Mouse (Mus musculus): ENCODE results near the gene Sema6c.
"Not testable (repeated sequence)": the region's sequence is repeated elsewhere in the genome, so short reads cannot be mapped to it uniquely, and the experiment has no call there.

The Sema6c gene

GRCm38 (mm10) chr3:95184796-95185577, 24.7 kb downstream of the Sema6c start:
- DNase-seq (ENCODE audit: low spot score in 2 of 2) = no peak

DNA sequence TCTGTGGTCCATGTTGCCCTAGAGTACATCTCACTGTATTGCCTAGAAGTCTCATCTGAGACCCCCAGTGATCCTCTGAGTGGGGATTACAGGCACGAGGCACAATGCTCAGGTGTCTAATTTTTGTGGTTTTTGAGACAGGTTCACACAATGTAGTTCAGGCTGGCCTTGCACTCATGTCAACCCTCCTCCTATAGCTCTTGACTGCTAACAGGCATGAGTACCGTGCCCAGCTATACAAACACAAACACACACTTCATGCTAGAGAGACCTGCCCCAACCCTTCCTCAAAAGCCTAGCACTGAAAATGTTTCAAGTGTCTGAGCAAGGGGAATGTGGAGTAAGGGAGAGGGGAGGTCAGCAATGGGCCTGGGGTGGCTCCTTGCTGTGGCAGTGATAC, 25.8 kb downstream of the Sema6c start:
- no peak for DNase-seq (ENCODE audit: low spot score in 2 of 2)

GRCm38 (mm10) chr3:95186888-95187287, 26.6 kb downstream of the Sema6c start:
- no peak for DNase-seq (ENCODE audit: low spot score in 2 of 2)

DNA sequence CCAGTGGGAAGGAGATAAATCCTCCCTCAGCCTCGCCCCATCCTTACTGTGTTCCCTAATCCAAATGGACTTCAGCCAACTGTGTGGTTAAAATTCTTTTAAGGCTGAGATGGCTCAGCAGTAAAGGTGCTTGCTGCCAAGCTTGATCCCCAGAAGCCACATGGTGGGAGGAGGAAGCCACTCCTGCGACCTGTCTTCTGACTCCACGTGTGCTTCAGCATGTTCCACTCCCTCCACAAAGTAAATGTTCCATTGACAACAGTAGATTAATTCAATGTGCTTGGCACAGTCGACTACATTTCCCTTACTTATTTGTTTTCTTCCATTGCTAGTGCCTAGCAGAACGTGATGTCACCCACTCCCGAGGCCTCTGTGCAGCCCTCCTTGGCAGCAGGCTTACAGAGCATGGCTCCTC, 34.5 kb downstream of the Sema6c start:
- no peak for DNase-seq (ENCODE audit: low spot score in 2 of 2)

- DNase-seq (ENCODE audit: low spot score in 2 of 2) = no peak
Measured at GRCm38 (mm10) chr3:95195772-95196171, 35.5 kb downstream of the Sema6c start.

DNA sequence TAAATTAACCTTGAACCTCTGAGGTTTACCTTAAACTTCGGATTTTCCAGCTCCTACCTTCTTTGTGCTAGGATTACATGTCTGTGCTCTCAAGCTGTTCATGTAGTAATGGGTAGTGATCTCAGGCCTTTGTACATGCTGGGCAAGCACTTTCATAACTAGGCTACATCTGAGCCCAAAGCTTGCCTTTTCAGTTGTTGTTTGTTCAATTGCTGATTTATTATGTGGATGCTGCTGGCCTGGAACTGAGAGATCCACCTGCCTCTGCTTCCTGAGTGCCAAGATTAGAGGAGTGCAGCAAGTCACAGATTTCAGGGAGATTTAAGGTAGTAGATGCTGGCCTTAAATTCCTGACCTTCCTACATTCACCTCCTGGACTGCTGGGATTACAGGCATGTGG, 38.8 kb downstream of the Sema6c start:
- no peak for DNase-seq (ENCODE audit: low spot score in 2 of 2)

DNA sequence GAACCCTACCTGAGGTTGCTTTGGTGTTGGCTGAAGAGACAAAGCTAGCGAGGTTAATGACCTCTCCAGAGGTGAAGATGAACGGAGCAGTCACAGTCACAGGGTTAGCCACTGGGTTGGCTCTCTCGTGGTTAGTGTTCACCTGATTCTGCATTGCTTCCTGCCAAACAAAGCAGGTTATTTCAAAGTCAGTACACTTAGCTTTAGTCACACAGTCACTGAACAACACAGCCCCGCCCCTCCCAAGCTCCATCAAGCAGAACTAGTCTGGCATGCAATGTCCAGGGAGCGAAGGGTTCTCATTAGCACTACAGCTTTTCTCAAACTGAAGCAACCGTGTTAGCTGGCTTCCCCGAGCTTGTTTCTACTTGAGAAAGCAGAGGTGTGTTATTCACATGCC, 39.9 kb downstream of the Sema6c start:
- DNase-seq (ENCODE audit: low spot score in 2 of 2) = no peak

DNA sequence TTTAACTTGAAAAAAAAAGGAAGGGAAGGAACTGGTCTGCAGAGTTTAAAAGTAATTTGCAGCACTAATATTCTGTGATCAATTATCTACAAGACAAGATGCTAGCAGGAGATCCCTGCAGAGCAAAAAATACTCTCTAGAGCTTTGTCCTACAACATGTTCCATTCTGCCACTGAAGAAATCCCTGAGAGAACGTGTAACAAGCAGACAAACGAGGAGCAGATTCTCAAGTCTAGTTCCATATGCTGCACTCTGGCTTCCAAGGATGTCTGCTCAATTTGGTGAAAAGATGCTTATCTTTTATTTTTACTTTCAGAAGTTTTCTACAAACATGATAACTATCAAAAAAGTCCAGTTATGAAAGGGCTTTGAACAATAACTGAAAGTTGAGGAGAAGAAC, 40.3 kb downstream of the Sema6c start:
- no peak for DNase-seq (ENCODE audit: low spot score in 2 of 2)

- DNase-seq (ENCODE audit: low spot score in 2 of 2) = no peak
Measured at GRCm38 (mm10) chr3:95203880-95204279, 43.6 kb downstream of the Sema6c start.

- DNase-seq (ENCODE audit: low spot score in 2 of 2) = no peak
Measured at GRCm38 (mm10) chr3:95208286-95208685, 48.0 kb downstream of the Sema6c start.

DNA sequence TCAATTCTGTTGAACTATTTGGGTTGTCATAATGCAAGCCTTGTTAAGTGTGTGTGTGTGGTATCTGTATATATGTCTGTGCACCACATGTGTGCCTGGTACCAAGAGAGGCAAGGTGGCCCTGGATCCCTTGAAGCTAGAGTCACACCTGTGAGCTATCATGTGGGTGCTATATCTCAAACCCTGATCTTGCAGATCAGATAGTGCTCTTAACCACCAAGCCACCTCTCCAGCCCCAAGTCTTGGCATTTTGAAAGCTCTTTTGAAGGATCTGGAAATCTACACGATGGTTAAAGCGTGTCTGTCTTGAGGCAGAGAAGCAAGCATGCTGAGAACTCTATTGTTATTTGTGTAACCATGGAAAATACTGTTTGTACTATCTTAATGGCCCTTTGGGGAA, 50.3 kb downstream of the Sema6c start:
- peak; percentile 50 to 65 for DNase-seq (ENCODE audit: low spot score in 2 of 2)

GRCm38 (mm10) chr3:95212889-95213608, 52.8 kb downstream of the Sema6c start:
- not testable (repeated sequence) for DNase-seq (ENCODE audit: low spot score in 2 of 2)

DNA sequence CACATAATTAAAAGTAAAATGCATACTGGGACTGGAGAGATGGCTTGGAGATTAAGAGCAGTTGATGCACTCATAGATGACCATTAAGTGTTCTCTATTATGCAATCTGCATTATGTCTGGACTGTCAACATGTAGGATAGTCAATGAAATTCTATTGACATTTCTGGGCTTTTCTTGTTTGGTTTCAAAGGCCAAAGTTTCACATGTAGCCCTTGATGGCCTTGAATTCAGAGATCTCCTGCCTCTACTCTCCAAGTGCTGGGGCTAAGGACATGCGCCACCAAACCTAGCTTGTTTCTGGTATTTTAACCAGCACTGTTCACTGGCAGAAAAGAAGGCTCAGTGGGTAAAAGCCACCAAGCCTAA, 53.3 kb downstream of the Sema6c start:
- no peak for DNase-seq (ENCODE audit: low spot score in 2 of 2)

GRCm38 (mm10) chr3:95216655-95217254, 56.5 kb downstream of the Sema6c start:
- no peak for DNase-seq (ENCODE audit: low spot score in 2 of 2)

DNA sequence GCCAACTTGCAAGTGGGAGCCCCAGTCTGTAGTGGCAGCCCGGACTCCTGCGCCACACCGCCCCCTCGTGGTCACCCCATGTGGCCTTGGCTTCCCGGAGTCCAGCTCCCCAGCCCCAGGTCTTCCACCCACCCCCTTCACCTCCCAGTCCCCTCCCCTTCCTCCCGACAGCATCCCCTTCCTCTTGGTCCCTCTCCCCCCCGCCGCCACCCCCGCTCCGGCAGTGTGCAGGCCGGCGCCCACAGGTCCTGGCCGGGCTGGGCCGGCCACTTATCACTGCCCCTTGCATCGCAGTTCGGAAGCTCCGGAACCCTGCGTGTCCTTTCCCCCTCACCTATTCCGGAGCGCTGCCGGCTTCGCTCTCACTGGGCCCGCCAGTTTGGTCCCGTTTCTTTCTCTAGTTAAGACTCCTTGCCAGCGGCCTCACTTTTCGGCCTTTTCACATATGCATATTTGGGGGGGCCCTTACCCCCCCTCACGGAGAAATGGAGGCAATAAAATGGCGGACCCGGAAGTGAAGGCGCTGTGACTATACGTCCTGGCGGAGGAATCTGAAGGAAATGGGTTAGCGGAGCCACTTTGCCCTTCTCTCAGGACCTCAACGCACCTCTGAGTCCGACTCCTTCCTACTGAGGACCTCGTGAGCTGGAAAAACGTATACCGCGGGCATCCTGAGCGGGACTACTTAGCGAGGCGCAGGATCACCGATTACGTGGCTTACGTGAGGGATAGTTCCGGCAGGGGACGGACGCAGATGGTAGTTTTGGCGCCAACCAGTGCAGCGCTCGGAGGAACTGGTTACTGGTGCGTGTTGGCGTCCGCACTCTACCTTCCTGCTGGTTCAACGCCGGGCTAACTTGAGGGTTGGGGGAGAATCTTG, 57.2 kb downstream of the Sema6c start, which contains the start of gene Gabpb2:
Gene Gabpb2 (minus strand): TSS at position 662 of the 880 bp plus-strand sequence.
- peak; percentile 95 to 99 for DNase-seq (ENCODE audit: low spot score in 2 of 2)

DNA sequence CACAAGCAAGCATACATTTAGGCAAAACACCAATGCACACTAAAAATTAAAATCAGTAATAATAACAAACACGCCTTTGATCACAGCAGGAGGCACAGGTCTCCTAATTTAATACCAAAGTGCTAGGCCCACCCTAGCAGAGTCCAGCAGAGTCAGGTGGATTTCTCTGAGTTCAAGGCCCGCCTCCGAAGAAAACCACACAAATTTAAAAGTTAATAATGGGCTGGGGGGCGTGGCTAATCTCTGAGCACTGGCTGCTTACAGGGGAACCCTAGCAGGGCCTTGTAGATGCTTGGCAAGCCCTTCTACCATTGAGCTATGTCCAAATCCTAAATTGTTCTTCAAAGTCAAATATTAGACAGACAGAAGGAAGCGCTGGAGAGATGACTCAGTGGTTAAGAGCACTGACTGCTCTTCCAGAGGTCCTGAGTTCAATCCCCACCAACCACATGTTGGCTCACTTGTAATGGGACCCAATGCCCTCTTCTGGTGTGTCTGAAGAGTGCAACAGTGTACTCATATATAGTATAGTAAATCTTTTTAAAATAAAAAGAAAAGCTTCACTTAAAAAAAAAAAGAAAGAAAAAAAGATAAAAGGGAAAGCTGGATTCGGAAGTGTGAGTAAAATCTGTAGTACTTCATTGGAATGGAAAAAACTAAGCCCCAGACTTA, 58.3 kb downstream of the Sema6c start:
- no peak for DNase-seq (ENCODE audit: low spot score in 2 of 2)

GRCm38 (mm10) chr3:95223041-95223440, 62.8 kb downstream of the Sema6c start:
- DNase-seq (ENCODE audit: low spot score in 2 of 2) = no peak
